Mouse (Mus musculus): ENCODE results near the gene Eif2ak4.

Gene Eif2ak4

DNA sequence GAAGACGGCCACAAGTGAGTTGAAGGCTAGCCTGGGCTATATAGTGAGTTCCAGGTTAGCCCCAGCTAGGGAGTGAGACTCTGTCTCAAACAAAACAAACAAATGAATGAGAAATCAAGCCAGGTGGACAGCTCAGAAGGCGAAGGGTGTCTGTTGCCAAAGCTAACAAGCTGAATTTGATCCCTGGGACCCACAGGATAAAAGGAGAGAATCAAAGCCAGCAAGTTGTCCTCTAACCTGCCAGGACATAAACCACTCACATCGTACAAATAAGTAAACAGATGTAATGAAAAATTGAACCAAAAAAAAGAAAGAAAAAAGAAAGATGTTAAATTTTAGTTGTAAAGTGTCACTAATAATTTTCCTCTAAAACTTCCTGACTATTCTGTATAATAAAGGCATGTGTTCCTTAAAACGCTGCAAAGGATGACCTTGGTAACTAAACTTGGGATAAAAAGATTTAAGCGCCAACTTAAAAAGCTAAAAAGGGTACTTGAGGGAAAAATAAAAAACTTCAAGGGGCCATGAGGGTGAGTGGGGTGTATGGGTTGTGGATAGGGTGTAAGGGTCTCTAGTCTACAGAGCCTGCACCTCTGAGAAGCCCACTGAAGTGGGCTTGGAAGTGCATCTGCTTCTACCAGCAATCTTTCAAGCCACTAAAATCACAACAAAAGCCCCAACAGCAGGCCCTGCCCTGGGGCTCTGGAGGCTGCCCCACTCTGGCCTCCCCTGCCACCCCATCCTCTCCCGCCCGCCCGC, 121.4 kb downstream of the Eif2ak4 start:
- no peak for DNase-seq (ENCODE audit: low spot score)

DNA sequence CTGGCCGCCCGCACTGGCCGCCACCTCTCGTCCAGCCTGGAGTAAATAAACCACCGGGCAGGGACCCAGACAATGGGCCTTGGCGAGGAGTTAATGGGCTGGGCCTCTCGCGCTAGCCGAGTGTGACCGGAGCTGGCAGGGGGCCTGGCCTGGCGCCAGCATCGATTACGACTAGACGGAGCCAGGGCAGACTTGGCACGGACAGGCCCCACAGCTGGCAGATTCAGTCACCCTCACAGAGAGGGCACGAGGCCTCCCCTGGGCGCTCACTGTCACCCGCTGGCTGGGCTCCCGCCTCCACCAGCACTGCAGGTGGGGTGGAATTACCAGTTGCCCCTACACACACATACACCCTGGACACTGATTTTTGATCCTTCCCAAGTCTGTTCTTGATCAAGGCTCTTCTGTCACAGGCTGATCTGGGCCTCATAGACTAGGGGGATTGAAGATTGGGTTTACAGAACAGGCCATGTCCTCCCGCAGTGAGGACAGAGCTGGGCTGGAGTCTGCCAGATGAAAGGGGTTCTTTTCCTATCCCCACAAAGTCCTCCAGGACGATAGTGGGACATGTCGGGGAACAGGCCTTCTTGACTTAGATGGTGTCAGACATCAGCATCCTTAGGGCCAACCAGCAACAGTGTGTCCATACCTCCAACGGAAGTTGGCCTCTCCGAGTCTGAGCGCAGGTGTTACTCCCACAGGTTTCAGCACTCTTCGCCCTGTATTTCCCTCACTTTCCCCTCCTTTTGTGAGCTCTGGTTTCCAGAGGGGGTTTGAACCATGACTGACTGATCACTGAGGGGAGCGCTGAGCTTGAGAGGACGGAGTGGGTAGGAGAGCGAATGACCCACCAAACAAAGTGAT, 122.3 kb downstream of the Eif2ak4 start:
- DNase-seq (ENCODE audit: low spot score): peak; percentile 88

DNA sequence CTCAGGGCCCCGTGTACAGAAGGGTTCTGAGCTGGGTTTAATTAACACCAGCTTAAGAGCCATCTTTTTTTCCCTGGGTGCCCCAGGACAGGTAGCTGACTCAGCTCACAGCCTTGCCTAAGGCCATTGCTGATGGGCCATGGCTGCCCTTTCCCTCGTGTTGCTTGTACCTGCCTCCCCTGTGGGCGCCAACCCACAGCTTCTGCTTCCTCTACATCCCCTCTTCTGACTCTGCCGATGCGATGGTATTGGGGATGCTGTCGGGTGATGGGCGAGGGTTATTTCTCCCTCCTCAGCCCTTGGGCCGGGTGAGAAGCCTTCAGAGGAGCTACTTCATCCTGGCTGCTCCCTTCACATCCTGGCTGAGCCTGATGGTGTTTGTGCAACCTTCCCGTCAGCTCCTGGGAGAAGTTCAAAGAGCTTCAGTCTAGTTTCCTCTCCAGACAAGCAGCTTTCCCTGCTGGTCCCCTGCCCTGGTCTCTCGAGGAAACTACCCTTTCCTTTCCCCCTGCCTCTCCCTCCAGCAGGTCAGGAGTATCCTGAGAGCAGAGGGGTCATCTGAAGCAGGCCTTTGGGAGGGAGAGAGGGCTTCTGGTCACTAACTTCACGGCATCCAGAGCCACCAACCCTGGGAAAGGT, 123.5 kb downstream of the Eif2ak4 start:
- DNase-seq (ENCODE audit: low spot score): no peak

DNA sequence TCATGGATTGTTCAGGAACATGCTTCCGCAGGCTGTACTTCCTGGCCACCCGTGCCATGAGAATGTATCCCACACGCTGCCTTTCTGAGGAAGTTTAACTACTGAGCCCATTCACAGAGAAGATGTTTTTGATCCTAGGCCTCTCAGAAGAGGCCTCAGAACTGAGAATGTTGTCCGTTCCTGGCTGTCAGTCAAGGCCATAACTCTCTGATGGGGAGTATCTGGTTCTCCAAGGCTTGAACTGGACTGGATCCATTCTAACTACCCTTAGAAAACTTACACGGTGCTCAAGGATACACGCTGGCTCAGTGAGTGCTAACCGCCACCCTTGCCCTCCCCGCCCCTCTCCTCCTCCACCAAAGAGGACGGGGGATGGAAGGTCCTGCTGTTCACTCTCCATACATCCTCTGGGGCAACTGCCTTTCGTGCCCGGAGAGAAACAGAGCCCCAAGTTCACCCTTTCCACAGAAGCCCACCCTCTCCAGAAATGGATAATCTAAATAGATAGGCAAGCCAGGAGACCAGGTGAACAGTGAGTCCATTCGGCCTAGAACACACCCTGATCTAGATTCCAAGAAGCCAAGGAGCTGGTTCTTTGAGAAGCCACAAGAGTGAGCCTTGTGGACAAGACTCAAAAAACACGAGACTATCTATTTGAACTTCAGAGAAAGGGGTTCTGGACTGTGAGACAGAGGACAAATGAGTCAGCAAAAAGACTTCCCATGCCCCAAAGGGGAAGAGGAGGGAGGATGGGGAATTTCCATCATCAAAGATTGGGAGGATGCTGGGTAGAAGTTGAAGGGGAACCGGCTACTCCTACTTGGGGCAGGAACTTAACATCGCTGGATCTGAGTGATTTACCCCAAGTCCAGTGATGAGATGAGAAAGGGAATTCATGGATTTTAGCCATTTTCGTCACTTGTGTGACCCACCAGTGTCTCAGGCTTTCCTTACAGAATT, 124.3 kb downstream of the Eif2ak4 start:
- DNase-seq (ENCODE audit: low spot score): no peak

DNA sequence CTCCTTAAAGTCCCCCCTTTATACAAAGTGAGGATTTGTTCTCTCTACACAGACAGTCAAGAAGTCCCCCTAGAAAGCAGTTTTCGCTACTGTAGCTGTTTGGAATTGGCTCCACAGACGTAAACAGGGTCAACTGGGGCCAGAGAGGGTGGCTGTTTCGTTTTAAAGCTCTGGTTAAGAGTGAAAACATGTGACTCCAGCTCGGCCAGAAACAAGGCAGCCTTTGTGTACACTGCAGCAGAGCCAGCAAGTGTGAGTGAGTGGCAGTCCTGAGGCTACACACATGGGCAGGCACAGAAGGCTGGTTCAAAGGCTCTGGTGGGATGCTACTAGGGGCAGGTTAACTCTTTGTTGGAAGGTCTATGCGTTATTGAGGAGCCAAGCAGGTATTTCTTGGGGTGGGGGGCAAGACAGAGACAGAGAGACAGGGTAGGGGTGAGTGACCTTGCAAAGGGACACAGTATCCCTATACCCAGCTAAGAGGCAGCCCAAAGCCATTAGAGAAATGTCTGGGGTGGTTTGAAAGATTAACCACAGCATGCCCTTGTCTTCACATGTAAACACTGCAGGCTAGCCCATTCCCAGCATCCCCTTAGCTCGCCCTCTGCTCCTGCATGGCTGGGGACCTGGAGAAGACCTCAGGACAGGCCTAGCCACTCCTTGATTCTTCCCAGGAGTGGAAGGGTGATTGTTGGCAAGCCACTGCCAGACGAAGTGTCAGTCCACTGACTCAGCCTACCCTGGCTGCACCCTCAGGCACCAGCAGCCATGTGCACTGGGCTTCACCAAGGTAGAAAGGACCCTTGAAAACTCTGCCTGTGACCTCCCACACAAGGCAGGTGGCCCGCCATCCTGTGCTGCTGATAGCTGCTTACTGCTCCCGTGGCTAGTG, 131.9 kb downstream of the Eif2ak4 start:
- DNase-seq (ENCODE audit: low spot score): no peak

DNA sequence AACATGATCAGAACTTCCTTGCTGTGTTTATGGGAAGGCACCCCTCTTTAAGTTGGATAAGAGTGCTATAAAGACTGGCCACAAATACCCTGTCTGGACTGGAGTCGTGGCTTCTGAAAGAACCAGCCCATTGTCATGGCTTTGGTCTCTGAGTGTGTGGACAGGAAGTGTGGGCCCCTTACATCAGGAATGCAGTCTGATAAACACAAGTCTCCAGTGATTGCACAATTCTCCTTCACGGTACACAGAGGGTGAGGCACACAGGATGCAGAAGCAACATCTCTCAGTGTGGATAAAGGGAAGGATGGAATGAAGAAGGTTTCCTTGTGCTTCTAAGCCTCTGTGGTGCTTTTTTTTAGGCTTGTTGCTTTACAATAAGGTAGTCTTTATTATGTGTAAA, 133.8 kb downstream of the Eif2ak4 start:
- no peak for DNase-seq (ENCODE audit: low spot score)

DNA sequence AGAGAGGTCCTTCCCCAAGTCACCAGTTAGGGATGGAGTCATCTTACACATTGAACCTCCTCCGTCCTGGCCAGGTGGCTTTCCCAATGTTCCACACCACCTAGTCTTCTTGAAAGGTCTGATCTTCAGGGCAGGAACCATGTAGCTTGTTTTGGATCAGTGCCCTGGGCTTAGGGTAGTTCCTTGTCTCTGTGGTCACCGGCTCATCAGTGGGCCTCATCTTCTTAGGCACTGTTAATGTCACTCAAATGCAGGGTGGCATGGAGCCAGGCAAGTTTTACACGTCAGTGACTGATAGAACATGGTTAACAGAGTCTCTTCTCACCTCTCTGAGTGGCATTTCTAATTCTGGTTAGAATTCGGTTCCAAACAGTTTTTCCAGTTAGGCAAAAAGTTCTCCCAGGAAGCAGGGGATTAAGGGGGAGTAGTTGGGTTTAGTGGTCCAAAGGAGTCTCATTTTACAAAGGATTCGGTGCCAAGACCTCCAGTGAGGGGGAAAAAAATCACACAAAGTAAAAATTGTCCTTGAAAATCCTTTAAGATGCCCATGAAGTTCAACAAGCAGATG, 134.8 kb downstream of the Eif2ak4 start:
- DNase-seq (ENCODE audit: low spot score): no peak

DNA sequence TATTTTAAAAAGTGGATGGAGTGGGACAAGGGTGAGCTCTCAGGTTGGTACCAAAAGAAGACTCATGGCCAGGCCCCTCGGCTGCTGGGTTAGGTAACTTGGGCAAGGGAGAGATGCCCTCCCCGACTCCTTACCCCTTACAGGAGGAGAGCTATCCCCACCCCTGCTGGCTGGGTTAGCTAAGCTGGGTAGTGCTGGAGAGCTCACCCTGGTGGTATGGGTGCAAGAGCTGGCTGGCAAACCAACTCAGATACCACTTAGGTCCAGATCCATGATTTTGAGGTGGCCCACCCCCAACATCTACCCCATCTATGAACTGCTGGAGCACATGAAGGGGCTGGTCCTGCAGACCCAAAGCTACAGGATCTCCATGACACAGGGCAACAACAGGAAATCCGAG, 136.4 kb downstream of the Eif2ak4 start:
- DNase-seq (ENCODE audit: low spot score): no peak

Measured in ovary, postnatal 14 days (tissue).